Mouse (Mus musculus): ENCODE results near the gene B4galnt2.

DNA sequence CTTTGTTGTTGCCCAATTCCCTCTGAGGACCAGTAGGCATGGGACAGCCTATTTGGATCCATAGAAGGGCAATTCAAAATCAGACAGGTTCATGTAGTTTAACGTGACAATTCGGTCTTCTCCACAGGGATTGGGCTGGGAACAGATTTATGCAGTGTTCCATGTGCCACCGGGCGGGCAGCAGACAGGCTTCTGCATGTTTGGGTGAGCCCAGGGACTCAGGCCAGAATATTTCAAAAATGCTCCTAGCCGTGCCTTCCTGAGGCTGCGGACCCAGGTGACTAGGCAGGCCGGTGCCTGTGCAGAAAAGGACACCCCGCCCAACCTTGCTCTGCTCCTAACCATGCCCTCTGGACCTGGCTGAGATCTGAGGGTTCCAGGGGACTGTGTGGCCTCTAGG is 95.6 kb downstream of the B4galnt2 start:
- TF ChIP-seq GATA1 (IDR thresholded peaks at IDR 0.05; ENCODE audit: low read length) (no peak), TAL1 (IDR thresholded peaks at IDR 0.05; ENCODE audit: low read length) (no peak)

Data from erythroblast, embryonic 14.5 days (primary cell).